ENCODE assay signal across 18 mouse cellular contexts in genomic region chr9:41012456-41012855, GRCm38 (mm10). TPM values are rescaled to one million over a fixed set of nuclear protein-coding genes. Genes with fewer than 3 reads are reported as not detected.
DNase-seq lines count a peak whose midpoint lies in the region; ATAC-seq and TF ChIP-seq lines count a peak whose summit lies in the region.
"Had no signal": no experiment of that assay in that cellular context is flagged by ENCODE, and none has a peak within 500 bp of the region (broad histone marks: within the 10 kb centered on the region; RNA-seq: fewer than 3 reads in every experiment).

No protein-coding gene starts in this region.

- DNase-seq in layer of hippocampus, adult 2 months (ENCODE audit: low spot score in 2 of 2) = no peak
- no peak for DNase-seq in layer of hippocampus, postnatal 36 days
- no peak for DNase-seq in spleen, postnatal 10 days (ENCODE audit: low spot score in 2 of 2)
- DNase-seq in cerebellum, postnatal 4 days (ENCODE audit: low spot score in 2 of 2) = no peak
- DNase-seq in urinary bladder, postnatal 14 days (ENCODE audit: low spot score) = no peak
- DNase-seq: adrenal gland, postnatal 36 days; cerebellum, postnatal 36 days; gastrocnemius, adult 2 months; heart, adult 18-20 months; lung, embryonic 14.5 days had no signal

- H3K4me2 ChIP-seq in hindbrain, embryonic 12.5 days (replicated peaks) = no peak overlapping the region
- peak overlapping the region; percentile 34 for H3K4me2 ChIP-seq in midbrain, embryonic 13.5 days (replicated peaks)
- no peak overlapping the region for H3K4me2 ChIP-seq in heart, embryonic 11.5 days
- H3K4me2 ChIP-seq: lung, embryonic 14.5 days had no signal

- 51% methylated on average over 5 of the region's 5 CpGs for WGBS in hindbrain, embryonic 12.5 days
- WGBS in midbrain, embryonic 13.5 days = 28% methylated on average over 5 of the region's 5 CpGs
- WGBS in heart, embryonic 11.5 days (ENCODE audit: insufficient replicate concordance) = 95% methylated on average over 5 of the region's 5 CpGs

- H3K9me3 ChIP-seq in hindbrain, embryonic 12.5 days (replicated peaks) = no peaks in the 10 kb centered on the region
- no peaks in the 10 kb centered on the region for H3K9me3 ChIP-seq in midbrain, embryonic 13.5 days
- no peaks in the 10 kb centered on the region for H3K9me3 ChIP-seq in heart, embryonic 11.5 days (replicated peaks; ENCODE audit: control insufficient read depth, low read length)

- H3K36me3 ChIP-seq in hindbrain, embryonic 12.5 days = no peaks in the 10 kb centered on the region
- H3K36me3 ChIP-seq in midbrain, embryonic 13.5 days = 0 out of 2 replicates have a peak, but pooled peaks cover 2% of the 10 kb centered on the region
- no peaks in the 10 kb centered on the region for H3K36me3 ChIP-seq in heart, embryonic 11.5 days (ENCODE audit: control insufficient read depth, insufficient read depth, low read length)

- no peak overlapping the region for H3K4me3 ChIP-seq in layer of hippocampus, adult 2 months
- no peak overlapping the region for H3K4me3 ChIP-seq in hindbrain, embryonic 12.5 days
- H3K4me3 ChIP-seq in midbrain, embryonic 13.5 days (replicated peaks) = no peak overlapping the region
- no peak overlapping the region for H3K4me3 ChIP-seq in heart, embryonic 11.5 days (ENCODE audit: low read depth, low read length)
- H3K4me3 ChIP-seq: gastrocnemius, adult 2 months had no signal

- peak overlapping the region; percentile 79 for H3K27ac ChIP-seq in layer of hippocampus, adult 2 months
- H3K27ac ChIP-seq in hindbrain, embryonic 12.5 days = peak overlapping the region; percentile 86
- H3K27ac ChIP-seq in midbrain, embryonic 13.5 days = peak overlapping the region; percentile 81
- H3K27ac ChIP-seq in heart, embryonic 11.5 days (ENCODE audit: low read depth, low read length) = no peak overlapping the region
- H3K27ac ChIP-seq: gastrocnemius, adult 2 months; kidney, postnatal 0 days had no signal

- H3K9ac ChIP-seq in hindbrain, embryonic 12.5 days = no peak overlapping the region
- no peak overlapping the region; the same call in 1 of the 2 replicates for H3K9ac ChIP-seq in midbrain, embryonic 13.5 days (replicated peaks)
- H3K9ac ChIP-seq in heart, embryonic 11.5 days (ENCODE audit: low read depth, low read length) = no peak overlapping the region
- H3K9ac ChIP-seq: lung, embryonic 14.5 days had no signal

- peaks cover 34% of the 10 kb centered on the region for H3K4me1 ChIP-seq in hindbrain, embryonic 12.5 days
- peaks cover 48% of the 10 kb centered on the region for H3K4me1 ChIP-seq in midbrain, embryonic 13.5 days (replicated peaks)
- no peaks in the 10 kb centered on the region for H3K4me1 ChIP-seq in heart, embryonic 11.5 days (ENCODE audit: control insufficient read depth, insufficient read depth, low read length)

- no peak for TF ChIP-seq CTCF in layer of hippocampus, adult 2 months (conservative IDR thresholded peaks at IDR 0.05)

- no peaks in the 10 kb centered on the region for H3K27me3 ChIP-seq in hindbrain, embryonic 12.5 days
- H3K27me3 ChIP-seq in midbrain, embryonic 13.5 days = no peaks in the 10 kb centered on the region
- H3K27me3 ChIP-seq in heart, embryonic 11.5 days (ENCODE audit: control insufficient read depth, insufficient read depth, low read length) = no peaks in the 10 kb centered on the region
- H3K27me3 ChIP-seq: CH12.LX had no signal

- ATAC-seq in hindbrain, embryonic 12.5 days (ENCODE audit: low FRiP score) = peak; percentile 69
- peak; percentile 34 for ATAC-seq in midbrain, embryonic 13.5 days
- no peak for ATAC-seq in heart, embryonic 11.5 days (replicated peaks; ENCODE audit: insufficient number of reproducible peaks, low FRiP score, low TSS enrichment)

RNA-seq across cellular contexts. Expression of gene Crtam, which starts 8.0 kb away (rescaled TPM):
- under 1 TPM; 0.12 to 0.36 TPM for total RNA-seq in layer of hippocampus, adult 2 months (2021)
- total RNA-seq in layer of hippocampus, postnatal 36 days (2021) = under 1 TPM; 0.10 to 0.18 TPM
- polyA plus RNA-seq in hindbrain, embryonic 12.5 days (2016; fragmentation: Nextera tagmentation; extraction: Ambion mirVana) = 0.18 and 0.30 TPM in 2 replicates
- 0.04 and 0.19 TPM in 2 replicates for polyA plus RNA-seq in midbrain, embryonic 13.5 days (2015; fragmentation: Nextera tagmentation; extraction: Ambion mirVana)
- polyA plus RNA-seq in heart, embryonic 11.5 days (2014; fragmentation: Nextera tagmentation; extraction: Ambion mirVana) = 0.13 and 0.15 TPM in 2 replicates
- total RNA-seq: adrenal gland, postnatal 36 days; CH12.LX; gastrocnemius, adult 2 months; liver, adult 2 months had no signal
- polyA plus RNA-seq: embryonic facial prominence, embryonic 11.5 days; liver, adult 2 months; stomach, embryonic 14.5 days had no signal

RNA-seq across cellular contexts. Expression of gene Jhy, which starts 48.5 kb away (rescaled TPM):
- total RNA-seq in layer of hippocampus, adult 2 months (2021) = under 1 TPM; 0.33 to 0.69 TPM
- total RNA-seq in layer of hippocampus, postnatal 36 days (2021) = under 1 TPM; 0.23 to 0.65 TPM
- polyA plus RNA-seq in hindbrain, embryonic 12.5 days (2016; fragmentation: Nextera tagmentation; extraction: Ambion mirVana) = 2.0 and 3.1 TPM in 2 replicates
- polyA plus RNA-seq in midbrain, embryonic 13.5 days (2015; fragmentation: Nextera tagmentation; extraction: Ambion mirVana) = 0.86 and 3.2 TPM in 2 replicates
- polyA plus RNA-seq in heart, embryonic 11.5 days (2014; fragmentation: Nextera tagmentation; extraction: Ambion mirVana) = 0.08 TPM in 1 of 2 replicates, not detected in the other
- total RNA-seq: adrenal gland, postnatal 36 days; CH12.LX; gastrocnemius, adult 2 months; heart, adult 18-20 months; liver, adult 2 months had no signal
- polyA plus RNA-seq: liver, adult 2 months had no signal
